Mouse (Mus musculus): Measurements from ENCODE around the gene Ccdc162.

The Ccdc162 gene

DNA sequence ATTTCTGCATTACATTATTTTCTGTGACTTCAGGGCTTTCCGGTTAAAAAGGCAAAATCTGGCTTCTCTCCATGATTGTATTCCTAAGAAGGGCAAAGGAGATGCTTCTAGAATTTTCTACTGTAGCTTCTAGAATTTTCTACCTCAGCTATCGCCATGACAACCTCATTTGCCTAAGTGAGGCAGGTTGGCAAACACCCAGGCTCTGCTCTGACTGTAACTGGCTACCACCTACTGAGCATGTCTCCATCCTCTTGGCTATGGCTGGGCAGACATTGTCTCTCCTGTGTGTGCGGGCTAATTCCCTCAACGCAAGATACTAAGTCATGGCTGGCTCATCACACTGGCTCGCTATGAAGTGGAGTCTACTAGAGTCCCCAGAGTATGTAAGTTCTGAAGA lies 30.1 kb upstream of the Ccdc162 start:
- Histone ChIP-seq H3K4me1 (replicated peaks; ENCODE audit: low read depth, low read length) (peaks cover 18% of the 10 kb centered on the region), H3K9me3 (ENCODE audit: low read length) (no peaks in the 10 kb centered on the region), H3K4me3 (replicated peaks; ENCODE audit: low read length) (no peak overlapping the region), H3K27me3 (ENCODE audit: insufficient read depth, low read length) (no peaks in the 10 kb centered on the region), H3K36me3 (ENCODE audit: insufficient read depth, low read length) (peaks cover 36% of the 10 kb centered on the region)
- TF ChIP-seq NANOG (IDR thresholded peaks at IDR 0.05; ENCODE audit: borderline replicate concordance, low read length) (no peak), POU5F1 (IDR thresholded peaks at IDR 0.05; ENCODE audit: borderline replicate concordance, low read length) (no peak), CTCF (conservative IDR thresholded peaks at IDR 0.05; ENCODE audit: low read length) (no peak)

DNA sequence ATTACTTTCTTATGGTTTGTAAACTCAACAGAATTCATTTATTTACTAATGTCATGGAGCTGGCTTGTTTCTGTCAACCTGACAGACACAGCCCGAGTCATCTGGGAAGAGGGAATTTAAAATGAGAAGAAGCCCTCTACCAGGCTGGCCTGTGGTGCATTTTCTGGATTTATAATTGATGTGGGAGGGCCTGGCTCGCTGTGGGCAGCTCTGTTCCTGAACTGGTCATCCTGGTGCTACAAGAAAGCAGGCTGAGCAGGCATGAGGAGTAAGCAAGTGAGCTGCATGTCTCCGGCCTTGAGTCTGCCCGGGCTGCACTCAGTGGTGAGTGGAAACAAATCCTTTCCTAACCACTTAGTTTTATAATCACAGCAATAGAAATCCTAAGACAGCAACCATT lies 27.6 kb upstream of the Ccdc162 start:
- Histone ChIP-seq H3K4me3 (replicated peaks; ENCODE audit: low read length) (no peak overlapping the region), H3K9me3 (ENCODE audit: low read length) (no peaks in the 10 kb centered on the region), H3K4me1 (replicated peaks; ENCODE audit: low read depth, low read length) (peaks cover 13% of the 10 kb centered on the region; the same call in 1 of the 2 replicates), H3K27me3 (ENCODE audit: insufficient read depth, low read length) (no peaks in the 10 kb centered on the region), H3K36me3 (ENCODE audit: insufficient read depth, low read length) (peaks cover 55% of the 10 kb centered on the region)
- no peak for TF ChIP-seq POU5F1 (IDR thresholded peaks at IDR 0.05; ENCODE audit: borderline replicate concordance, low read length)
- TF ChIP-seq NANOG (IDR thresholded peaks at IDR 0.05; ENCODE audit: borderline replicate concordance, low read length) = no peak
- TF ChIP-seq CTCF (conservative IDR thresholded peaks at IDR 0.05; ENCODE audit: low read length) = no peak

DNA sequence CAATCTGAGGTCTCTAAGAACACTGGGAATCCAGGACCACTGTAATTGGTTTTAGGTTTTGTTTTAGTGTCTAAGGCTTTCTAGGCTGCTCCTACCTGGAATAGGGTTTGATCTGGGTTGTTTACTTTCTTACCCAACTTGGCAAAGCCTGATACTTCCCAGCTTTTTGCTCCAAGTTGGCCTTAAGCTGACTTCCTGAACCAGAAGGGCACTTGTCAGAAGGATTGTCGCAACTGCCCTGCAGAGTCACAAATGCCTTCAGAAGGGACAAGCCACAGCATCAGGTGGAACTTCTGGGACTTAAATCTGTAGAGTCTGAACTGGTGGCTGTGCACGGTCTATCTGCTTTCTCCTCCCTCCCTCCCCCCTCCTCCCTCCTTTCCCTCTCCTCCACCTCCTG lies 23.8 kb upstream of the Ccdc162 start:
- TF ChIP-seq CTCF (conservative IDR thresholded peaks at IDR 0.05; ENCODE audit: low read length) = no peak
- TF ChIP-seq POU5F1 (IDR thresholded peaks at IDR 0.05; ENCODE audit: borderline replicate concordance, low read length) = no peak
- no peak for TF ChIP-seq NANOG (IDR thresholded peaks at IDR 0.05; ENCODE audit: borderline replicate concordance, low read length)
- peaks cover 20% of the 10 kb centered on the region for H3K9me3 ChIP-seq (ENCODE audit: low read length)
- no peaks in the 10 kb centered on the region for H3K27me3 ChIP-seq (ENCODE audit: insufficient read depth, low read length)
- no peak overlapping the region for H3K4me3 ChIP-seq (replicated peaks; ENCODE audit: low read length)
- H3K4me1 ChIP-seq (replicated peaks; ENCODE audit: low read depth, low read length) = no peaks in the 10 kb centered on the region
- peaks cover 78% of the 10 kb centered on the region for H3K36me3 ChIP-seq (ENCODE audit: insufficient read depth, low read length)

DNA sequence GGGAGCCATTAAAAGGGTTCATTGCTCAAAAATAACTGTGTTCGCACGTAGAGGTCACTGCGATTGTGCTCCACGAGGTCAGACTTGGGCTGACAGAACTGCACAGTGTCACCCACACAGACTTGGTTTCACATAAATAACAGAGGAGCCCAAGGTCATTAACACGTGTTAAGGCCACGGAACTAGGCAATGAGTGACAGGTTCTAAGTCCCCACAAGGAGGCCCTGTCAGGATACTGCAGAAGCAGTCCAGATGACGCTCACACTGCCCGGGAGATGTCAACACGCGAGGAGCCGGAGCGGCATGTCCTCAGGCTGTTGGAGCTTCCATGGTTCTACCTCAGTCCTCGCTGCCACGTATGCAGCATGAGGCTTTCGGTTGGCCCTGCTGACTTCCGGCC lies 20.8 kb upstream of the Ccdc162 start:
- peaks cover 20% of the 10 kb centered on the region for H3K9me3 ChIP-seq (ENCODE audit: low read length)
- H3K27me3 ChIP-seq (ENCODE audit: insufficient read depth, low read length) = no peaks in the 10 kb centered on the region
- no peak overlapping the region for H3K4me3 ChIP-seq (replicated peaks; ENCODE audit: low read length)
- peaks cover 62% of the 10 kb centered on the region for H3K36me3 ChIP-seq (ENCODE audit: insufficient read depth, low read length)
- TF ChIP-seq CTCF (conservative IDR thresholded peaks at IDR 0.05; ENCODE audit: low read length) = no peak
- no peaks in the 10 kb centered on the region for H3K4me1 ChIP-seq (replicated peaks; ENCODE audit: low read depth, low read length)

DNA sequence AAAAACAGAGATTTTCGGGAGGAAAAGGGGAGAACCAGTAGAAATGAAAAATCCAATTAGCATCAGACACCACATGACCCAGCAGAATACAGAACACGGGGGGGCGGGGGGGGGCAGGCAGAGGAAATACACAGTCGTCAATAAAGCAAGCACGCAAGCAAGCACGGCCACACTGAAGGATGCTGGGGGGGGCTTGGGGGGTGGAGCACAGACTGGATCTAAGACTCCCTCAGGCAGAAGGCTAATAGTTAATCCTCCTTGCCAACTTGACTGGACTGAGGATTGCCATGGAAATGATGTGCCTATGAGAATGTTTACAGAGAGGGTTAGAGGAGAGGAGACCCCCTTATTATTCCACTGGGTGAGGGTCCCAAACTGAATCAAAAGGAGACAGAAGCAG lies 19.0 kb upstream of the Ccdc162 start:
- no peaks in the 10 kb centered on the region for H3K4me1 ChIP-seq (replicated peaks; ENCODE audit: low read depth, low read length)
- H3K9me3 ChIP-seq (ENCODE audit: low read length) = peaks cover 20% of the 10 kb centered on the region
- TF ChIP-seq NANOG (IDR thresholded peaks at IDR 0.05; ENCODE audit: borderline replicate concordance, low read length) (no peak), CTCF (conservative IDR thresholded peaks at IDR 0.05; ENCODE audit: low read length) (no peak), POU5F1 (IDR thresholded peaks at IDR 0.05; ENCODE audit: borderline replicate concordance, low read length) (no peak)
- no peak overlapping the region for H3K4me3 ChIP-seq (replicated peaks; ENCODE audit: low read length)
- peaks cover 61% of the 10 kb centered on the region for H3K36me3 ChIP-seq (ENCODE audit: insufficient read depth, low read length)
- no peaks in the 10 kb centered on the region for H3K27me3 ChIP-seq (ENCODE audit: insufficient read depth, low read length)

DNA sequence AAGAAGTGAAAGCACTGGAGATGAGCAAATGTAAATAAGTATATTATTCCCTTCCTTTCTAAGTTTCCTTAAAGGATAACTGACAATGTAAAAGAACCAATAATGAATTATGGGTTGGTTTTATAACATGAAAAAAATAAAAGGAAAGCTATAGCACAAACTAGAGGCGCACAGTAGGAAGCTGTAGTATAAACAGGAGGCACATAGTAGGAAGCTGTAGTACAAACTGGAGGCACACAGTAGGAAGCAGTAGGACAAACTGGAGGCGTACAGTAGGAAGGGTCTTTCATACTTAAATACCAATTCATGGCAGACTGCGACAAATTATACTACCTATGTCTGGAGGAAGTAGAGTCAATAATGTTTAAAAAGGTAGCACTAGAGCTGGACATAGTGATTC lies 16.8 kb upstream of the Ccdc162 start:
- no peaks in the 10 kb centered on the region for H3K27me3 ChIP-seq (ENCODE audit: insufficient read depth, low read length)
- TF ChIP-seq NANOG (IDR thresholded peaks at IDR 0.05; ENCODE audit: borderline replicate concordance, low read length) = no peak
- no peak for TF ChIP-seq CTCF (conservative IDR thresholded peaks at IDR 0.05; ENCODE audit: low read length)
- no peak for TF ChIP-seq POU5F1 (IDR thresholded peaks at IDR 0.05; ENCODE audit: borderline replicate concordance, low read length)
- H3K4me3 ChIP-seq (replicated peaks; ENCODE audit: low read length) = no peak overlapping the region
- no peaks in the 10 kb centered on the region for H3K4me1 ChIP-seq (replicated peaks; ENCODE audit: low read depth, low read length)
- peaks cover 64% of the 10 kb centered on the region for H3K36me3 ChIP-seq (ENCODE audit: insufficient read depth, low read length)
- H3K9me3 ChIP-seq (ENCODE audit: low read length) = peaks cover 24% of the 10 kb centered on the region

DNA sequence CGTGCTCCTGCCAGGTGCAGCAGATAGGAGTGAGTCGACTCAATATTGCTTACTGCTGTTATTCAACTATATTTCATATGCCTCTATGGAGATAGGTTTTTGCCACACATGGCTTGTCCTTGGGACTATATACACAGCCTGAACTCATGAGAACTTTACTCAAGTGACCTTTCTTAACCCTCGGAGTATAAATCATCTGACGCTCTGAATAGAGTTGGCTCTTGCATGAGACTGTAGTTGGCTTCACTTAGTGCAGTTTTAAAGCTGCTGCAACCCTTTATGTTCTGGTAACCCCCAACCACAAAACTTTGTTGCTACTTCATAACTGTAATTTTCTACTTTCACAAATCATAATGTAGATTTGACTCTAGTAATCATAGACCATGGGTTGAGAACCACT lies 15.5 kb upstream of the Ccdc162 start:
- no peaks in the 10 kb centered on the region for H3K4me1 ChIP-seq (replicated peaks; ENCODE audit: low read depth, low read length)
- H3K9me3 ChIP-seq (ENCODE audit: low read length) = peaks cover 17% of the 10 kb centered on the region
- H3K36me3 ChIP-seq (ENCODE audit: insufficient read depth, low read length) = peaks cover 61% of the 10 kb centered on the region
- TF ChIP-seq POU5F1 (IDR thresholded peaks at IDR 0.05; ENCODE audit: borderline replicate concordance, low read length) = no peak
- TF ChIP-seq NANOG (IDR thresholded peaks at IDR 0.05; ENCODE audit: borderline replicate concordance, low read length) = no peak
- TF ChIP-seq CTCF (conservative IDR thresholded peaks at IDR 0.05; ENCODE audit: low read length) = no peak
- H3K4me3 ChIP-seq (replicated peaks; ENCODE audit: low read length) = no peak overlapping the region
- H3K27me3 ChIP-seq (ENCODE audit: insufficient read depth, low read length) = no peaks in the 10 kb centered on the region

DNA sequence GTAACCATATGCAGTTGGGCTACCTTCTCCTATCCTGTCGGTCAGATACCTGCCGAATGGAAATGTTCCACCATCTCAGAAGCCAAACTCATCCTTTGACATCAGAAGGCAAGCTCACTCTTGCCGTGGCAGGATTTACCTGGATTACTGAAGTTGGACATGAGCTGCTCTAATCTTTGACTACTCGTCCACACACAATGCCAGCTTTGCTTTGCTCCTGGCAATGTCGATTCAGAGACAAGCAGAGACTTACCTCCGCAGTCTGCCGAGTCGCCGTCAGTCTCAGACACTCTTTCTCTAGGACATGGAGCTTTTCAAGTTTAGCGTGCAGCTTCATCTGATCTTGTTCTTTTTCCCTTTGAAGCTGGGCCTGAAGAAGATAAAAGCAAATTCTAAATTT lies 14.3 kb upstream of the Ccdc162 start:
- Histone ChIP-seq H3K4me3 (replicated peaks; ENCODE audit: low read length) (no peak overlapping the region), H3K36me3 (ENCODE audit: insufficient read depth, low read length) (peaks cover 62% of the 10 kb centered on the region), H3K9me3 (ENCODE audit: low read length) (peaks cover 9% of the 10 kb centered on the region), H3K4me1 (replicated peaks; ENCODE audit: low read depth, low read length) (no peaks in the 10 kb centered on the region), H3K27me3 (ENCODE audit: insufficient read depth, low read length) (no peaks in the 10 kb centered on the region)
- TF ChIP-seq POU5F1 (IDR thresholded peaks at IDR 0.05; ENCODE audit: borderline replicate concordance, low read length) = no peak
- no peak for TF ChIP-seq NANOG (IDR thresholded peaks at IDR 0.05; ENCODE audit: borderline replicate concordance, low read length)
- TF ChIP-seq CTCF (conservative IDR thresholded peaks at IDR 0.05; ENCODE audit: low read length) = no peak

GRCm38 (mm10) chr10:41726215-41726614 lies 9.8 kb upstream of the Ccdc162 start:
- no peaks in the 10 kb centered on the region for H3K4me1 ChIP-seq (replicated peaks; ENCODE audit: low read depth, low read length)
- no peaks in the 10 kb centered on the region for H3K27me3 ChIP-seq (ENCODE audit: insufficient read depth, low read length)
- TF ChIP-seq POU5F1 (IDR thresholded peaks at IDR 0.05; ENCODE audit: borderline replicate concordance, low read length) = no peak
- TF ChIP-seq CTCF (conservative IDR thresholded peaks at IDR 0.05; ENCODE audit: low read length) = no peak
- TF ChIP-seq NANOG (IDR thresholded peaks at IDR 0.05; ENCODE audit: borderline replicate concordance, low read length) = no peak
- H3K36me3 ChIP-seq (ENCODE audit: insufficient read depth, low read length) = peaks cover 70% of the 10 kb centered on the region
- no peak overlapping the region for H3K4me3 ChIP-seq (replicated peaks; ENCODE audit: low read length)
- H3K9me3 ChIP-seq (ENCODE audit: low read length) = peaks cover 9% of the 10 kb centered on the region
